Mouse (Mus musculus) heart, embryonic 11.5 days (tissue): Measurements from ENCODE around the gene Tas2r135. TPM values are rescaled to one million over a fixed set of nuclear protein-coding genes. Genes with fewer than 3 reads are reported as not detected.

Experiments used
- ATAC-seq: fragments of 200-750 bp; cut with Nextera tagmentation; replicated peaks from 2 replicates; pipeline ENCODE4 v1.8.0; 2017; ENCODE audit warnings: moderate library complexity; ENCODE audit not compliant: insufficient number of reproducible peaks, low FRiP score, low TSS enrichment
- H3K27ac ChIP-seq: fragments of 300-500 bp; sonication (generic); 2 replicates; pipeline ENCODE4 v1.5.1; 2014; ENCODE audit warnings: mild to moderate bottlenecking, low read depth, low read length
- H3K27me3 ChIP-seq: fragments of 300-500 bp; sonication (generic); 2 replicates; pipeline ENCODE4 v1.6.1; 2014; ENCODE audit warnings: mild to moderate bottlenecking, low read length, mixed read lengths; ENCODE audit not compliant: control insufficient read depth, insufficient read depth
- H3K36me3 ChIP-seq: fragments of 300-500 bp; sonication (generic); 2 replicates; pipeline ENCODE4 v1.6.1; 2014; ENCODE audit warnings: mild to moderate bottlenecking, low read length, moderate library complexity, mixed read lengths; ENCODE audit not compliant: control insufficient read depth, insufficient read depth
- H3K4me1 ChIP-seq: fragments of 300-500 bp; sonication (generic); 2 replicates; pipeline ENCODE4 v1.6.1; 2014; ENCODE audit warnings: low read length; ENCODE audit not compliant: control insufficient read depth, insufficient read depth
- H3K4me2 ChIP-seq: fragments of 300-500 bp; sonication (generic); 2 replicates; pipeline ENCODE4 v1.6.1; 2014; ENCODE audit warnings: mild to moderate bottlenecking, moderate library complexity
- H3K4me3 ChIP-seq: fragments of 300-500 bp; sonication (generic); 2 replicates; pipeline ENCODE4 v1.5.1; 2014; ENCODE audit warnings: low read depth, low read length
- H3K9ac ChIP-seq: fragments of 300-500 bp; sonication (generic); 2 replicates; pipeline ENCODE4 v1.6.1; 2014; ENCODE audit warnings: mild to moderate bottlenecking, low read depth, low read length, moderate library complexity
- H3K9me3 ChIP-seq: fragments of 300-500 bp; sonication (generic); replicated peaks from 2 replicates; pipeline ENCODE4 v1.6.1; 2016; ENCODE audit warnings: low read length; ENCODE audit not compliant: control insufficient read depth
- WGBS: fragments of 180-500 bp; shearing (Covaris S2); extraction: QIAGEN DNeasy Blood & Tissue Kit; methylation state at CpG from one replicate; pipeline ENCODE4 v1.1.7; 2014; ENCODE audit not compliant: insufficient replicate concordance; 5-methylcytosine and 5-hydroxymethylcytosine counted together
- polyA plus RNA-seq: library from polyadenylated mRNA; unstranded; fragments of >200 nt; fragmentation: Nextera tagmentation; extraction: Ambion mirVana; gene quantifications from 2 replicates; pipeline ENCODE4 v1.2.1, GENCODE M21; 2014

Tas2r135 gene
- polyA plus RNA-seq, 1 experiment from 2014 or later = not detected

DNA sequence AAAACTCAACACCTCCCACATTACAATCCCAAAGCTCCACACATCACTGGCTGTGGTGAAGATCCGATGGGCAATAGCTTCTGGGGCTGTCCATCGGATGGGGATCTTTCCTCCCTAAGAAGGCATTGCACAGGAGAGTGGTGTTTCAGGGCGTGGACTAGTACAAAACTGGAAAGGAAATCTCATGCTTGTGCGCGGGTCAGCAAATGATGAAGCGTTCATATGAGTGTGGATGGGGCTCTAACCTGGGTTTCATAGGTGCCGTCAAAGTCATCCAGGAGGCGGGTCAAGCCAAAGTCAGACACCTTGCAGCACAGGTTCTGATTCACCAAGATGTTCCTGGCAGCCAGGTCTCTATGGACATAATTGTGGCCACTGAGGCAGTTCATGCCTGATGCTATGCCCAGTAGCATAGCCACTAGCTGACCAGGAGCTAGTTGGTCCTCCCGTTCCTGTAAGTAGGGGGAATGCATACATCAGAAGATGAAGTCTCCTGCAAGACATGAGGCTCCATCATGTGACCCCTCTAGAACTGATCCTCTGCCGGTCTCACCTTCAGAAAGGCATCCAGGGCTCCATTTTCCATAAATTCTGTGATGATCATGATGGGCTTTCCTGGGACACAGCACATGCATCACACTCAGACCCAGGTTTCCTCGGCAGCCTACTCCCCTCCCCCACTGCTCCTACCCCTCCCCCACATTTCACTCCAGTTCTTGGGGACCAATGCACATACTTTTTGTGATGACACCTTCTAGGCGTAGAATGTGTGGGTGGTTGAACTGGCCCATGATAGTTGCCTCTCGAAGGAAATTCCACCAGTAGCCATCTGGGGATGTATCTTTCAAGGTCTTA is 44.0 kb upstream of the Tas2r135 start:
- Histone ChIP-seq H3K4me1 (peaks cover 42% of the 10 kb centered on the region), H3K27ac (no peak overlapping the region), H3K27me3 (no peaks in the 10 kb centered on the region), H3K4me2 (no peak overlapping the region), H3K4me3 (no peak overlapping the region), H3K9ac (no peak overlapping the region), H3K9me3 (no peaks in the 10 kb centered on the region), H3K36me3 (peaks cover 32% of the 10 kb centered on the region)
- WGBS = 87% methylated on average over 13 of the region's 13 CpGs
- no peak for ATAC-seq

DNA sequence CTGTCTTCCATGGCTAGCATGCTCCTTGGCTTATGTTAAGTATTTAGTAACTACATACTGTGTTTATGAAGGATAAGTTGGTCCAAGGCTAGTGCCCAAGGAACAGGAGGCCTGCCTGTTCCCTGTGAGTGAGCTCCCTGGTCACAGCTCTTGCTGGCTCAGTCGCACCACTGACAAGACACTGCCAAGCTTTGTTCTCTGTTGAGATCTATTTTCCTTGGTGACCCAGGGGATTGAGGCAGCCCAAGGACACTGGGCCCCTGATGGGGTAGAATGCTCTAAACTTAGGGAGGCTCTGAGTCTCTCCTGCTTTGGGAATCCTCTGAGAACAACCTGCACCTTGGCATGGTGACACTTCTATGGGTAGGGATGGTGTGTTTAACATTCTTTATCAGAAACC is 43.2 kb upstream of the Tas2r135 start:
- Histone ChIP-seq H3K4me1 (peaks cover 42% of the 10 kb centered on the region), H3K36me3 (peaks cover 24% of the 10 kb centered on the region), H3K9ac (no peak overlapping the region; the same call in 1 of the 2 replicates), H3K9me3 (no peaks in the 10 kb centered on the region), H3K4me3 (no peak overlapping the region), H3K4me2 (no peak overlapping the region), H3K27me3 (no peaks in the 10 kb centered on the region), H3K27ac (no peak overlapping the region)
- no peak for ATAC-seq
- 57% methylated on average over 1 of the region's 1 CpGs for WGBS

- H3K27ac ChIP-seq = peak overlapping the region; percentile 41; the same call in 1 of the 2 replicates
- 62% methylated on average over 1 of the region's 1 CpGs for WGBS
- H3K9ac ChIP-seq = peak overlapping the region; percentile 34; the same call in 1 of the 2 replicates
- ATAC-seq = no peak
- H3K4me1 ChIP-seq = peaks cover 38% of the 10 kb centered on the region
- no peak overlapping the region for H3K4me2 ChIP-seq
- H3K36me3 ChIP-seq = peaks cover 20% of the 10 kb centered on the region
- H3K4me3 ChIP-seq = no peak overlapping the region
- H3K27me3 ChIP-seq = no peaks in the 10 kb centered on the region
- no peaks in the 10 kb centered on the region for H3K9me3 ChIP-seq
These were observed 42.7 kb upstream of the Tas2r135 start for GRCm38 (mm10) chr6:42362497-42362896.

DNA sequence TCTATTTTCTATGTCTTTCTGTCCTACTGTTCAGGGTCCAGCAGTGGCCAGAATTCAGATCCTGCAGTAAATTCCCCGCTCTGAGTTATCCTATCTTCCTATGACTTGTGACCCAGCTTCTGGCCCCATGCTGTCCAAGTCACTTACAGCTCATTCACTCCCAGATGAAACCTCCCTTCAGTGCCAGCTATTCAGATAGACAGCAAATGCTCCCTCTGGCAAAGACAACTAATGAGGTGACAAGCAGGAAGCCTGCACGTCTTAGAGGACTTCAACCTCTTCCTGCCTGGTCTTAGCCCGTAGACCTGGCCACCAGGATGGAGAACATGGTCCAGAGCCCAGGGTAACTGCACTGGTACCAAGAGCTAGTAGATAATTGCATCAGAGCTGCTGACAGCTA is 42.3 kb upstream of the Tas2r135 start:
- no peaks in the 10 kb centered on the region for H3K27me3 ChIP-seq
- H3K36me3 ChIP-seq = peaks cover 15% of the 10 kb centered on the region
- ATAC-seq = no peak
- H3K9ac ChIP-seq = no peak overlapping the region
- no peak overlapping the region for H3K4me2 ChIP-seq
- no peaks in the 10 kb centered on the region for H3K9me3 ChIP-seq
- no peak overlapping the region for H3K27ac ChIP-seq
- peaks cover 33% of the 10 kb centered on the region for H3K4me1 ChIP-seq
- H3K4me3 ChIP-seq = no peak overlapping the region
- 35% methylated on average over 3 of the region's 3 CpGs for WGBS

DNA sequence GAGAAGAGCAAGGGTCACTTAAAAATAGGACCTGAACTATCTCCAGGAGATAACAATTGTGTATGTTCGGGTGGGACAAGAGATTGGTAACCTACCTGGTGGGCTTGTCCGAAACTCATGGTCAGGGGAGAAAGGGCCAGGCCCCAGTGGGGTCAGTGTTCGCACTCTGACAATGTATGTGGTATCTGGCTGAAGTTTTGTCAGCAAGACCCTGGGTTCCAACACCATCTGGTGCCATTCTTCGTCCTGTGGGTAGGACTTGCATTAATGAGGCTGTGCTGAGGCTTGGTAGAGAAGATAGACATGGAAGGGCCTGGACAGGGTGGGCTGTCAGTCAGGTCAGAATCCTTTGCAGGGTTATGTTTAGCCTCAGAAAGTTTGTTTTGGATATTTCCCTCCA is 41.2 kb upstream of the Tas2r135 start:
- H3K4me1 ChIP-seq = peaks cover 30% of the 10 kb centered on the region
- no peak overlapping the region for H3K4me2 ChIP-seq
- no peak overlapping the region for H3K9ac ChIP-seq
- no peaks in the 10 kb centered on the region for H3K27me3 ChIP-seq
- H3K9me3 ChIP-seq = no peaks in the 10 kb centered on the region
- no peak overlapping the region for H3K4me3 ChIP-seq
- H3K36me3 ChIP-seq = peaks cover 10% of the 10 kb centered on the region; the same call in 1 of the 2 replicates
- no peak overlapping the region for H3K27ac ChIP-seq
- 63% methylated on average over 4 of the region's 4 CpGs for WGBS
- ATAC-seq = no peak

DNA sequence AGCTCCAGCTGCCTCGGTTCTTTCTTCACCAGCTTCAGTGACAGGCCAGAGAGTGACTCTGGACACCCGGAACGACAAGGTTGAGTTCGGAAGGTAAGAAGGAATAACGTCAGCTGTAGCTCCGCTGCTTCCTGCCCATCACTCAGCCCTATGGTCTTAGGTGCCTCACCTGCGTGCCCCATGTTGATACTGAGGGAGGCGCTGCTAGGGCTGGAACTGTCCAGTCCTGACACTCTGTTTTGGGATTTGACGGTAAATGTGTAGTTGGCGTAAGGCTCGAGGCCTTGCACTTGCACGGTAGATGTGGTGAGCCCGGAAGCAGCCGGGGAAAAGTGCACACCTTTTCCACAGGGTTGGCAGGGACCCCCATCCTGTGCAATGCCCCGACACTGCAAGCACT is 40.6 kb upstream of the Tas2r135 start:
- 84% methylated on average over 15 of the region's 15 CpGs for WGBS
- Histone ChIP-seq H3K9ac (no peak overlapping the region), H3K4me2 (no peak overlapping the region), H3K4me1 (peaks cover 28% of the 10 kb centered on the region), H3K27ac (no peak overlapping the region), H3K9me3 (no peaks in the 10 kb centered on the region), H3K4me3 (no peak overlapping the region), H3K27me3 (no peaks in the 10 kb centered on the region), H3K36me3 (peaks cover 10% of the 10 kb centered on the region; the same call in 1 of the 2 replicates)
- ATAC-seq = no peak

DNA sequence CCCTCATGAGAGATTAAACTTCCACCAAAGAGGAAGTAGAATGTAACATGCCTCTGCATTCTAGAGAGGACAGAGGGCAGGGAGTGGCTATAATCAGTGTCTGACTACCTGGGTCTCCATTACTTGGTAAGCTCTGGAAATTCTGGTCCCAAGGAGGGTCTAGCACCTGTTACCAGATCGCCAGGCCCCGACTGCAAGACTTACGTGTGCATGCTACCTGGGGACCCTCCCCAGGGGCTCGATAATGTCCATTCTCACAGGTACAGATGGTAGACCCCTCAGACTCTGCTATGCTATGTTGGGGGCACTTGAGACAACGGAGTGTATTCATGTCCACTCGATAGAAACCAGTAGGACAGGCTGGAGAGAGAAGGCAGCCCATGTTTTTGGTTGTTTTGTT is 40.0 kb upstream of the Tas2r135 start:
- Histone ChIP-seq H3K27me3 (no peaks in the 10 kb centered on the region), H3K9ac (no peak overlapping the region), H3K27ac (no peak overlapping the region), H3K4me2 (no peak overlapping the region), H3K4me1 (peaks cover 25% of the 10 kb centered on the region), H3K9me3 (no peaks in the 10 kb centered on the region), H3K36me3 (peaks cover 8% of the 10 kb centered on the region; the same call in 1 of the 2 replicates), H3K4me3 (no peak overlapping the region)
- no peak for ATAC-seq
- WGBS = 89% methylated on average over 6 of the region's 6 CpGs

- Histone ChIP-seq H3K36me3 (no peaks in the 10 kb centered on the region), H3K4me2 (no peak overlapping the region), H3K4me3 (no peak overlapping the region), H3K27me3 (0 out of 2 replicates have a peak, but pooled peaks cover 2% of the 10 kb centered on the region), H3K9me3 (no peaks in the 10 kb centered on the region), H3K4me1 (peaks cover 21% of the 10 kb centered on the region), H3K27ac (no peak overlapping the region), H3K9ac (no peak overlapping the region)
- 11% methylated on average over 3 of the region's 3 CpGs for WGBS
- 0 out of 2 replicates have a peak, but pooled peaks have one; percentile 24 for ATAC-seq
These were observed 35.4 kb upstream of the Tas2r135 start for GRCm38 (mm10) chr6:42369870-42370269.
